Mouse (Mus musculus) embryo, embryonic 11.5 days (tissue): ENCODE results near the gene Cep97.
A peak's percentile ranks its signal among the peaks of the same experiment; 100 is the strongest.
"Not testable (repeated sequence)": the region's sequence is repeated elsewhere in the genome, so short reads cannot be mapped to it uniquely, and the experiment has no call there.

Experiments
- DNase-seq: peaks from one replicate; pipeline ENCODE4 v3.0.0-alpha.2; 2012; ENCODE audit warnings: low read depth, low spot score

Gene Cep97

DNA sequence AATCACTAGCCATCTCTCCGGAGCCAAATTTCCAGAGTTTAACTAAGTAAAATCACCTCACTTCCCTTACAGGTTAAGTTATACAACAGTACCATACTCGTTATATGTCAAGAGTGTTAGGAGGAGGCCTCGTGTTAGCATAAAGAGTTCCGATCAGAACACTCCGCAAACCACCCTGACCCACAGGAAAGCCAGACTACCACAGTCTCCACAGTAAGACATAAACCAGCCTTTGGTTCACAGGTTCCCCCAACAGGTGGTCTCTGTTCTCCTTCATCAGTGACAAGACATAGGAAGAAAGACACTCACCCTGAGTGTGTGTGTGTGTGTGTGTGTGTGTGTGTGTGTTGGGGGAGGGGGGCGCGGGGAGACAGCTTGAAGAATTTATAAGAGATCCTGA is 43.3 kb downstream of the Cep97 start:
- DNase-seq: no peak

DNA sequence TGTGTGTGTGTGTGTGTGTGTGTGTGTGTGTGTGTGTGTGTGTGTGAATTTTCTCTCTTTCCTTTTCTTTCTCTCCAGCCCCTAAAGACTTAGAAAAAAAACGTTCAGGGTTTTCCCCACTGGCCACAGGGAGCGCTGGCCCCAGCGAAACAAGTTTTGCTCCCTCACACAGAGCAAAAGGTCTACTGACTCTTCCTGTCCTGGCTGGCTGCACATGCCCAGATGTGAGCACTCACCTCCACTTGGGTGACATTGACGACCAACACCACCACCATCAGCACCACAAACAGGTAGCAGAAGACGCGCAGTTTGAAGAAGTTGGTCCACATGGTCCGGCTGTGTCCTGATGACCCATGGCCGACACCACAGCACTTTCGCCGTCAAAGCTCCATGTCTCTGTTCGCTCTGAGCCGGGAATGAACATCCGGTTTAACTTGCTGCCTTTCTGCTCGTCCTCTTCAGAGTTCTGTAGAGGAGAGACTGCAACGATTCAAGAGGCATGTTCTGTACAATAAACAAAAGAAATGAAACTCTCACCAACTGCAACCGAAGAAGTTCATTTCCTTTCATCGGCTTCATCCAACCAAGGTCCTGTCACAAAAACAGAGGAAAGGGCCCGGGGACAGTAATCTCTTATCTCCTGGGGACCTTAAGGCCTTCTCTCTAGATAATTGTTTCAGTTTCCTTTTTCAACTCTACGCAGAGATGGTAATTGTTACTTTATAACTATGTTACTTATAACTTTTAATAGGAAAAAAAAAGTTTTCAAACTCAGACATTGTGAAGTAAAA is 44.1 kb downstream of the Cep97 start:
- no peak for DNase-seq

DNA sequence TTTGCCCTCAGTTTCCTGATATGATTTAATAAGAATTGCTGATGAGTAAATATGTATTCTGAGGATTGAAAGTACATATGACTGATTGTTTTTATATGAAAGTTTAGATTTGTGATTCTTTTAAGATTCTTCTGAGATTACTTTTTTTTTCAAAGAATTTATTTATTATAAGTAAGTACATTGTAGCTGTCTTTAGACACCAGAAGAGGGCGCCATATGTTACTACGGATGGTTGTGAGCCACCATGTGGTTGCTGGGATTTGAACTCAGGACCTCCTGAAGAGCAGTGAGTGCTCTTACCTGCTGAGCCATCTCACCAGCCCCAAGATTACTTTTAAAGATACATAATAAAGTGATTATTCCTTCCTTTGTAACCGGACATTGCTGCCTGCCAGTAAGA is 45.2 kb downstream of the Cep97 start:
- DNase-seq: no peak

DNA sequence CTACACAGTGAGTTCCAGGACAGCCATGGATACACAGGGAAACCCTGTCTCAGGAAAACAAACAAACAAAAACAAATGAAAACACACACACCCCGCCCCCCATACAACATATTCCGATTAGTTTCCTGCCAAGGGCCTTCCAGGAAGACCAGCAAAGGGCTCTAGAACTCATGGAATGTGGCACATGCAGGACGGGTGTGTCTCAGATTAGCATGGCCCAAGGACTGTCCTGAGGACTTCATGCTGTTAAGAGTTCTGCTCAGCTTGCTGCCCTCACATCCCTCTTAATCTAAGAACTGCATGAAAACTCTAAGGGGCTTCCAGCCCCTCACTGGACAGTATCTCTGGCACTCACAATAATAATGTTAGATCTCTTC is 46.1 kb downstream of the Cep97 start:
- no peak for DNase-seq

DNA sequence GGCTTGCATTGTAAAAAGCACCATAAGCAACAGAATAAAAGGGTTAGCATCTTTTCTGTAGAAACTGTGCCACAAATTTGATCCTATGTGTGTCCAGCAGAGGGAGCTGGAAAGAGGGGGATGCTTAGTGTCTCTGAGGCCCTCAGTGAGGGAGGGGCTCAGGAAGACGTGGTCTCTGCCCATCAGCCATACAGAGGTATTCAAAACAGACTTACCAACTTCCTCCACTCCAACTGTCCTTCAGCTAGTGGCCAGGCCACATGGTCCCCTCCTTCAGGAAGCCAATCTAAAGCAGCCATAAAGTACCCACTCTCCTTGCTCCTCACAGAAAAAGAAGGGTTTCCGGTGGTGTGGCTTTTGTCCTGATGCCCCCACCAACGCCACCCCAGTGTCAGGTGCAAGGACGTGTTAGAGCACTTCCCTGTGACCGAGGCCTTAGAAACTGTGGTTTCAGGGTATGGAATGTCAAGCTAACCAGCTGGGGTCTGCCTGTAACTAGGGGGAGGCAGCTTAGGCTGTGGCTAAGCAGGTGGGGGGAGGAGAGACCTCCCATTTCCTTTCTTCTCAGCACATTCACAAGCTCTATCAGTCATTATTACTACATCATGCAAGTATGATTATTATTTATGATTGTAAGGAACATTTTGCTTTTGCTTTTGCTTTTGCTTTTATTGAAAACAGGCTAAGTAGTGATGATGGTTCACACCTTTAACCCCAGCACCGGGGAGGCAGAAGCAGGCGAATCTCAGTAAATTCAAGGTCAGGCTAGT is 46.7 kb downstream of the Cep97 start:
- DNase-seq: no peak

DNA sequence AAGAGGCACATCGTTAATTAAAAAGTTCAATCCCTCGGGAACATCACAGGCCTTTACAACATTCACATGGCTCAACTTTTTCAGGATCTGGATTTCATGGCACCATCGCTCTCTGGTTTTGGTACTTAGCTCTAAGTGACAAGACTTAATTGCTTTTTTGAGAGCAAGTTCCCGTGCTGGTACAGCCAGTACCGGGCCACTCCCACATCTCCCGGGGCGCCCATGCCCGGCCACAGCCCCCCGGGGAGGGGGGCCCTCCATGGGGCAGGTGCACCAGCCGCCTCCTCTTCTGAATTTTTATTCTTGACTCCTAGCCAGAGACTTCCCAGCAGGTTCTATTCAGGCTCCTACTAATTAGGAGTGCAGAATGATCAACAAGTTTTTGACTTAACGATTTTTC is 50.4 kb downstream of the Cep97 start:
- DNase-seq: no peak

DNA sequence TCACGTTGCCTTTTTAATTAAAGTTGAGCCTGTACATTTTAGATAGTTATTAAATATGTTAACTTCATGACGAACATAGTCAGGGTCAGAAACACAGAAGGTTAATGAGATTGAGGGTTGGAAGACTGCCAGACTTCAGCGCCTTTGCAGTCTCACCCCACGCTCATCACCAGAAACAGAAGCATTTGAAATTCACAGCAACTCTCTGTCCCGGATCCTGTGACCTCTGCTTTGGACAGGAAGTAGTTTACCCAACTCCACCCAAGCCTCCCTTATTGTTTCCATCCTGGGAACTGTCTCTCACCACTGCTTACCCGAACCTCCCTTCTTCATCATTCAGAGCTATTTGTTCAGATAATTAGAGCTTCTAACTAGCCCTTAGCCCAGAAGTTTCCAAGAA is 58.6 kb downstream of the Cep97 start:
- no peak for DNase-seq

- no peak for DNase-seq
These were observed 70.8 kb downstream of the Cep97 start for GRCm38 (mm10) chr16:55863832-55864231.

DNA sequence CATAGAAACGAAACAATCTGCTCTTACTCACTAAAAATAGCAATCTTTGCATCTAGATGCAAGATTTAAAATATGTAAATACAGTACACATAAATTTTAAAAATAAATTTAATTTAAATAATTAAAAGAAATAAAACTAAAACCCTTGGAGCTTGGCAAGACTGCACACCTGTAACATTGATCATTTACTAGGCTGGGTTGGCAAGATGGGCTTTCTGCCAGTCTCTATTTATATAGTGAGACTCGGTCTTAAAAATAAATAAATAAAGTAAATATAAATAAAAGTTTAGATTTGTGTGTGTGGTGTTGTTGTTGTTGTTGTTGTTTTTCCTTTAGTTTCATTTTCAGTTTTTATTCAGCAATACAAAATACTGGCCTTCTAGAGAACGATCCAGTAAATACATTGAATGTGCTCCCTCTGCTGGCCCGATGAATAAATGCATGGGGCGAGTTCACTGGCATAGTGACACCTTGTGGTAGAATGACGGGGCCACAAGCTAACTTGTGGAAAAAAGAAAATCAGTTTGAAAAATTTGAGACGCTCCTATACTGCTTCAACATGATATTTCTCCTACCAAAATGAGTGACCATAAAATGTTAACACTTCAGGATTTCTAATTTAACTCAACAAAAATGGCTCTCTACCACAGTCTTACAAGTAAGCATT is 71.4 kb downstream of the Cep97 start:
- DNase-seq: peak; percentile 34

- no peak for DNase-seq
These were observed 73.6 kb downstream of the Cep97 start for GRCm38 (mm10) chr16:55861104-55861503.

- not testable (repeated sequence) for DNase-seq
These were observed 75.2 kb downstream of the Cep97 start for GRCm38 (mm10) chr16:55859421-55859820.

DNA sequence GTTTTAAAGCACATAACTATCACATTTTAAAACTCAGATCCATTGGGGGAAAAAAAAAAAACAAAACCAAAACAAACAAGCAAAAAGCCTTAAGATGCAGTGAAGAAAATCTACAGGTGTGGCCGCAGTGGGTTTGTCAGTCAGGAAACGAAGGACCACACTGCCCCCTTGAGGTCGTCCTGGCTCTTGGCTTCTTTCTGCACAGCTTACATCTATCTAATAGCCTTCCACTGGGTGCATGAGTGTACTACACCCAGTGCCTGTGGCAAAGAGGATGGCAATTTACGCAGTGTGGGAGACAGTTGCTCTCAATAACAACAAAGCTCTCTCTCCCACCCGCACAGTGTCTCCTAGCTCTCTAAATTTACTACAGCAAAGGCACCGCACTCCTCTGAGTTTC is 76.2 kb downstream of the Cep97 start:
- DNase-seq: peak; percentile 32

- DNase-seq: peak; percentile 75
These were observed 81.5 kb downstream of the Cep97 start for GRCm38 (mm10) chr16:55852943-55853727.

- DNase-seq: no peak
These were observed 82.1 kb downstream of the Cep97 start for GRCm38 (mm10) chr16:55852515-55852914.

DNA sequence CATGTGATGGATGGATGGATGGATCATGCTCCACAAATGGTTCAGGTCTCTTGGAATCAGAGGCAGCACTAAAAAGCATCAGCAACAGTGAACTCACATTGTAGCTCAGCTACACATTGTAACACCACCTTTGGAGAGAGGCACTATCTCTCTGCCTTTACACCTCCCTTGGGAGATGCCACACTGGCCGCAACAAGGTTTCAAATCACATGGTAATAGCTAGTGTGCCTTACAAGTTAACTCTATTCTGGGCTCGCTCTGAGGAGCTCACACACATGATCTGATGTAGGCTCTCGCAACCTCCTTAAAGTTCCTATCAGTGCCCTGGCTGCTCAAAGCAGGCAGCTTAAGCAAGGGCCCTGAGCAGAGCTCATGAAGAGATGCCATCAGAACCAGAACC is 84.2 kb downstream of the Cep97 start:
- no peak for DNase-seq
